Mouse (Mus musculus) right cerebral cortex, postnatal 25 days (tissue): Measurements from ENCODE around the gene Traf1.

Experiments
- DNase-seq: peaks from one replicate; pipeline ENCODE4 v3.0.0; 2022

The Traf1 gene

DNA sequence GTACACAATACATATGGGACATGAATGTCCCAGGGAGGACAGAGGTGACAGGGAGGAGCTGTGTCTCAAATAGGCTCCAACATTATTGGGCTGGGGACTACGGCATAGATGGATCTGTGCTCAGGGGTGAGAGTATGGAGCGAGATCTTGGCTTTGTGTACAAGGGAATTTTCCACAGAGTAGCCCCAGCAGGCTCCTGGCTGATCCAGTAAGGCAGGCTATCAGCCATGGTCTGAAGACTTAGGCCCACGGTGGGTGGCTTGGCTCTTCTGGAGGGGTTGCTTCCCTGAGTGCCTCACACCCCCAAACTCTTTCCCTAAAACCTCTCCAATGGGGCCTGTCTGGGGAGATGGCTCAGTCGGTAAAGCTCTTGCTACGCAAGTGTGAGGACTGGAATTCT is 21.3 kb downstream of the Traf1 start:
- DNase-seq: no peak

DNA sequence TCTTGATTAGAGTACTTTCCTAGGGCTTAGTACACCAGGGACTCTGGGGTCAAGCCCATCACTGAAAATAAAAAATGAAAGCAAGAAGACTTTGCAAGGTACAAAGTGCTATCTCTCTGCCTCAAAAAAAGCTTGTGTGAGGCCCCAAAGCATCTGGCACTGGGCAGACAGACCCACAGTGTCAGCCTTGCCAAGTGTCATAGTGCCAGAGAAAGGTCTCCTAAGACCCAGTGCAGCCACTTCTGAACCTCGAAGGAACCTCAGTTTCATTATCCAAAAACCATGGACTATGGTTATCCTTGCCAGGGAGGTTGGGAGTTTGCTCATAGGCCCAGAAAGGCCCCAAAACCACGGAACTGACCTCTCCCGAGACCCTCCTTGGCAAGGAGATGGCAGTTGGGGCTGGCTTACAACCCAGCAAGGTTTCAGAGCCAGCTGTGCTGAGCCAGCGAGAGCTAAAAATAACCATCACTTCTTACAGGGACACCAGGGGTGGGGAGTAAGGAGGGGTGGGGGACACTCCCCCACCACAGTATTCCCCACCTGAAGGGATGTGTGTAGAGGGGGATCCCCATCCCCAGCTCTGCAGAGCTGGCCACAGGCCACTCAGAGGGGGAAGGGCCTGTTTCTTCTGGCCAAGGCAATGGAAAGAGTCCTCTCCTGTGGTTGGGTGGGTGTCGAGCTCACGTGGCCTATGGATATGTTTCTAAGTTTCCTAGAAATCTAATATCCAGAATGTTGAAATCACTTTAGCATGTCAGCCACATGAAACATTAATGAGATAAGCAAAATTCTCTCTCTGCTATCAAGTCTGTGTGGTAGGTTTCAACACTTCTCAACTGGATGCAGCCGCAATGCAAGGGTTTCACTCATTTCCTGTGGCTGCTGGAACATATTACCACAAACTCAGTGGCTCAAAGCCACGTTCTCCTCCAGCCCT is 23.0 kb downstream of the Traf1 start:
- no peak for DNase-seq

DNA sequence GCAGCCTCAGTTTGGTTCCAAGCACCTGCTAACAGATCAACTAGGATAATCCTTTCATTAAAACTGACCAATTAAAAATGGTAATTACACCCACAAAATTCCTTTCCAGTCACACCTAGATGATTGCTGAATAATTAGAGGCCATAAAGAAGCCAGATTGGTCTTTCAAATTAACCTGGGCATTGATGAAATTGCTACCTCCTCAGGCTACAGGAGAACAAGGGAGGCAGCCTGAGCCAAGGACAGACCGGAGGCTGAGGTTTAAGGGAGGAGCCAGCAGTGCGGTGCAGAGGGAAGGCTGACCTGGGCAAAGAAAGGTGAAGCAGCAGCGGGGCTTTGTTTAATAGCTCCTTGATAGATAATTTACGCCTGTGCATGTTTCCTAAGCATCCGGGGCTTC is 24.1 kb downstream of the Traf1 start:
- DNase-seq: no peak

DNA sequence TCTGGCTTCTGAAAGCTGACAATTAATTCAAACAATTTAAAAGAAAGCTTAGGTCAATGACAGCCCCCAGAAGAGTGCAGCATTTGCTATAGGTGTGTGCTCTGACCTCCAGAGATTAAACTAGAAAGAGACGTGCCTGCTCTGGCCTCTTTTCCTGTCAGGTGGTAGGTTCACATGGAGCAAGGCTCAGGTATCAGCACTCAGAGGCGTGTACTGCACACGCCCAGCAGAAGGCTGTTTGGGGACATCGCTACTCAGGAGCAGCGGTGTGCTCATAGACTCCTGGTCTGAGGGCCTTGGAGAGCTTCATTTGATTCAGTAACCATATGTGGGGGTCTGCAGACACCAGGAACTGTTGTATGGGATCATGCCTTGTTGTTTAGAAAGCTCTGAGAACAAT is 34.3 kb downstream of the Traf1 start:
- DNase-seq: no peak

DNA sequence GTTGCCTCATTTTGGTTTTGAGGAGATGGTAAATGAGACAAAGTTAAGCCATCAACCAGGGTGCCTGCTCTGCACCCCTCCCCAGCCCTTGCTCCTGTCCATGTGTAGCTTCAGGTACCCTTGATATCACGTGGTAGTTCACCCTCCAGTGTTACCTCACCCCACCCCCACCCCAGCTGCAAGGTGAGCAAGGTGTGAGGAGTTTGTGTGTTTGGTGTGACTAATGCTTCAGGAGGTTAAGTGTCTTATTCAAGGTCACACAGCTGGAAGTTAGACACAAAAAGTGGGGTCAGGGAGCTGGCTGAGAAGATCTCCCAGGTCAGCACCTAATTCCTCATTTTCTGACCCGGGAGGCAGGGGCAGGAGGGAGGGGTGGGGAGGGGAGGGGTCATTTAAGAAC is 38.8 kb downstream of the Traf1 start:
- DNase-seq: no peak

DNA sequence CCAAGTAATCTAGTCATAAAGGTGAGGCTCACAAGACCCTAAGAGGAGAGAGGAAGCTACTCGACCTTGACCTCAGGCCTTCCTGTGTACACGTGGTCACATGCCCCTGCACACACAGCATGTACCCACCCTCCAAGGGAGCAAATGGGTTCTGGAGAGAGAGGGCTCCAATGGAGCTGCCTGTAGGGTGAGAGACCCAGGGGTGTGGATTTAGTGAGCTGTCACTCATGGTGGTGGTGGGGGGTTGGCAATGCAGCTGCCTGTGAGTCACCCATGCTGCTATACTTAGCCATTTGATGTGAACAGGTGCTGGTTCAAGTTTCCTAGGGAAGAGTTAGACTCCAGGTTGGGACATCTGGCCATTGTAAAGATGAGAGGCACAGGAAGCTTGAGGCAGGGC is 41.4 kb downstream of the Traf1 start:
- DNase-seq: no peak

DNA sequence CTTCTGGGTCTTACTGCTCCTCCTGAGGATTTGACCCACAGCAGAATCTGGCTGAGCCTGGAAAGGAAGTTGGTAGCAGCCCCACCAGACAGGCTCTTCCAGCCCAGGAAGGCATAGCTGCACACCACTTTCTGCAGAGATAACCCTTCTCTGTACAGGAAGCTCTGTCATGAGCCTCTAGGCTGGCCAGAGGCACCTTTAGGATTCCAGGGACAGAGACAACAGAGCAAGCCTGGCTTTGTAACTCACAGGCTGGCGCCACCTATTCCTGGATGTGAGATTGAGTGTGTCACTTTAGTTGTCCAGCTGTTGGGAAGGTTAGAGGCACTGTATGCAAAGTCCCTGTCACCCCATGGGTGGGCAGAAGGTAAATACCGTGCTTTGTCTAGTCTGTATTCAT is 46.5 kb downstream of the Traf1 start:
- DNase-seq: no peak

DNA sequence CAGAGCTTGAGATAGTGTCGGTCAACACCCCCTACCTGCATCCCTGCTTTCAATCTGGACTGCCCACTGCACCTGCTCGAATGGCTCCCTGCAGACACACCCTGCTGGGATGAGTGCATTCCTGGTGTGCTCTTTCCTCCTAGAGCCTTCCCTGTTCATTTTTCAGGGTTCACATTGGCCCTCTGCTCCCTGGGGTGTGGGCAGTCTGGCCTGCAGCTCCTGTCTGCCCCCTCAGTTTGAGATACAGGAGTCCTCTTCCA is 46.8 kb downstream of the Traf1 start:
- DNase-seq: no peak

DNA sequence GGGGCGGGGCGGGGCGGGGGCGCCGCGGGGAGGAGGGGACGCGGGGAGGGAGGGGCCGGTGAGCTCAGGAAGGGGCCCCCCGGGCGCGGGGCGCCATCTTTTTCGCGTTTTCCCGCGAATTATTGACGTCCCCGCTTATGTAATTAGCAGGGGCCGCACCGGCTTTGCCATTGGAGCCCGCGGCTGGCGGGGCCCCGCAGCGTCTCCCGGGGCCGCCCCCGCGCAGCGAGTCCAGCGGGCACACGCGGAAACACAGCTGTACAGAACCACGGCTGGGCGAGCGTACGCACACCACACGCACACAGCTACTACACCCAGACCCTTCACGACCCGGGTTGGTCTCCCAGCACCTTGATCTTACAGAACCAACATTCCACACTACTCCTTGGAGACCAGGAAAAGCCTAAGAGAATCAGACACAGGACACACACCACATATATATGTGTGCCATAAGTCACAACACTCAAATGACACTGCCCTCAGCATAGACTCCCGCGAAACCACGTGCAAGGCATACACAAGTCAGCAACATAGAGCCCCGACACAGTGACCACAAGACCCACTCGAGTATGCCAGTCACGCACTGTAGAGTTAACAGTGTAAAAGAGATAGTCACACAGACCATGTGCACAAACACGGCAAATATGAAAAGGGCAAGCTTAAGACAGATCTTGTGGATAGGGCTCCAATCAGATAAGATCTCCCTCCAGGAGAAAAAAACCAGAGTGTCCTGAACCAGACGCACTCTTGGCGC is 47.3 kb downstream of the Traf1 start:
- peak; percentile 34 for DNase-seq

DNA sequence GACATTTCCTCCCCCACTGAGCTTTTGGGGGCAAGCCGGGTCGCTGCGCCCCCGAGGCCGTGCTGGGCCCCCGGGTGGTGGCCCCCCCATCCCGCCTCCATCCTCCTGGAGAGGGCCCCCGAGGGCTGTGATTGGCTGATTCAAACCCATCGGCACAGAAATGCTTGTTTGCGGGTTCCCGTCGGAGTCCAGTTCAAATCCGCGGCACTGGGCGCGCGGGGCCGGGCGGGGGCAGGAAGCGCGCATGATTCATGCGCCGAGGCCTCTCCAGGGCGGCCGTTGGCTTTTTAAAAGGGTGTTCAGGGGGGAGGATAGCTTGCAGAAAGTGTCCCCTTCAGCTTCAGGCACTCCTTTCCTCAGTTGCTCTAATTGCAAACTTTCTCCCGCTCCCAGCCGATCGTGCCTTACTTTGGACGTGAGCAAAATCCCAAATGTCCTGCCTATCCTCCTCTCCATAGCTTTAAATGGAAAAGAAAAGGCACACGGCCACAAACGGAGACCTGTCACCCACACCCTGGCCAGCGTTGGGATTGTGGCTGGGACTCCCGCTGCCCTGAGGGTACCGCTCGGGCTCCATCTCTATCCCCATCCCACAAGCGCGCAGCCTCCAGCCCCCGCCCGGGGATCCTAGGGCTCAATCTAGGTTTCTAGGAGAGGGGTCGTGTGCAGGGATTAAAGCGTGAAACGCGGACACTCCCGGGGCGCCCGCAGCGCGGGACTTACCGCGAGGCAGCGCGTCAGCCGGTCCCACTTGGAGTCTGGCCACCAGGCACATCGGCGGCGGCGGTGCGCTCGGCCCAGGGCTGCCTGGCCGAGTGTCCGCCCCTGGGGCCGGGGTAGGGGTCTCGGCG is 48.1 kb downstream of the Traf1 start, which contains the start of gene Phf19:
TSS of gene Phf19 (minus strand) at position 809 of the 851 bp plus-strand sequence.
- DNase-seq: no peak

DNA sequence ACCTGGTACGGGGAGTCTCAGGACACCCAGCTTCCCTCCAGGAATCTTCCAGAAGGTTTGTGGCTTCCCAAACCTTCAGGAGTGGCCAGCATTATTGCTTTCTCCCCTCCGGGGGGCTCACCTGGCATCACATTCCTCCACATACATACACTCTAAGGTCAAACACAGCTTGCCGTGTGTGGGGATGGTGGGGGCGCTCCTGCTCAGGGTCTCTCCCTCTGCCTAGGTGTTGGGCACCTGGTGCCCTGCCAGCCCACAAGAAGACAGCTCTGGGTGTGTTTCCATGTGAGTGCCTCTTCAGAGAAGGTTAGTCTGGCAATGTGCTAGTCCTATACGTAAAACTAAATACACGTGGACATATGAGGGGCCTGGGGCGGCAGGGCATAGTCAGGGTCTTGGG is 49.0 kb downstream of the Traf1 start:
- DNase-seq: no peak

DNA sequence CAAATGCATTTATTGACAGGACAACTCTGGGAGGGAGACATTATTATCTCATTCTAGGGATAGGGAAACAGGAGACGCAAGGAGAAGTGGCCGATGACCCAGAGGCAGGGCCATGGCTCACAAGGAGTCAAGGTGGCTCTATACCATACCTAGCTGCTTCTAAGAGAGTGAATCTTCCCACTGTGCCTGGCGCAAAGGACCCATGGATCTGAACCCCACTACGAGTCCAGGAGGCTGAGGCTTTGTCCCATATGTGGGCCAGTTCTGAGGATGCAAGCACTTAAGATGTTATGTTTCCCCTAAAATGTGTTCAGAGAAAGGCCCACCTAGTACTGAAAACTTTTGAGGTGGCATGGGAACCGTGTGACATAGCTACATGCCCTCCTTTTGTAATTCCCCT is 49.7 kb downstream of the Traf1 start:
- DNase-seq: no peak

DNA sequence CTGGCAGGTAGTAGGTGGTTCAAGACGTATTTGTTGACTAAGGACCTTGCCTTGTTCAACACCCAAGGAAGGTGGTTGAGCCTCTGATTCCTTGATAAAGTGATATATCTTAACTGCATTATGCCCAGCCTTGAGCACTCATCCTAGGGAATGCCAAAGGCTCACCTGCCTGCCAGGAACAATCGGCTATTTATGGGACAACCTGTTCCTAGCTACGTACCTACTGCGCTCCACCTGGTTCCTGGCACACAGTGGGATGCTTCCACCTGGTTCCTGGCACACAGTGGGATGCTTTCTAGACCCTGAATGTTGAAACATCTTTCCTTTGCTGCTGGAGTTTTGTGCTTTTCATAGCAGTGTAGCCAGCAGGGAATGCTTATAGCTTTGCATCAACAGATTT is 51.9 kb downstream of the Traf1 start:
- no peak for DNase-seq

DNA sequence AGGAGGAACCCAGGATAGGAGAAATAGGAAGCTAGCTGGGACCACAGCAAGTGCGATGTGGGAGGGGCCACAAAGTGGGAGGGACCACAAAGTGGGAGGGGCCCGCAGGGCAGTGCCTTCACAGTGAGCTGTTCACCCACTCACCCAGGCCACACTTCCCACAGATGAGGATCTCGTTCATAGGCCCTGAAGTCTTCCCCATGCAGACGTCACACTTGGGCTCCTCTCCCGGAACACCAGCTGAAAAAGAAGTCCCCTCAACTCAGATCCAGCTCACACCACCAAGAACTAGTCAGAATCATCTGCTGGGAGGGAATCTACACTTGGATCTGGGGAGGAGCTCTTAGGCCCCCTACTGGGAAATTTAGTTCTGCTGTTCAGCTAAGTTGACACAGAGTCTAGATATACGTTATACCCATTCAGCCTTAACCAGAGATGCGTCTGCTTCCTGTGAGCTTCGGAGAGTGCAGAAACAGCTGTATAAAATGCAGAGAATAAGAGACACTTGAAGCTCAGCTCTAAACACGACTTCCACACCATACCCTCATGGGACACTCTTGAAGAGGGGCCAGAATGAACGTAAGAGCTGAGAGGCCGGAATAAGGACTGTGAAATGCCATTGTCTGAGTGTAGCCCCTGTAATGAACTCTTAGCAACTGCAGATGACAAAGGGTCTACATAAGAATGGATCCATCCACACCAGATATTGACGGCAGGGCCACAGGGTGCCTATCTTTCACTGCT is 54.5 kb downstream of the Traf1 start:
- DNase-seq: peak; percentile 25

DNA sequence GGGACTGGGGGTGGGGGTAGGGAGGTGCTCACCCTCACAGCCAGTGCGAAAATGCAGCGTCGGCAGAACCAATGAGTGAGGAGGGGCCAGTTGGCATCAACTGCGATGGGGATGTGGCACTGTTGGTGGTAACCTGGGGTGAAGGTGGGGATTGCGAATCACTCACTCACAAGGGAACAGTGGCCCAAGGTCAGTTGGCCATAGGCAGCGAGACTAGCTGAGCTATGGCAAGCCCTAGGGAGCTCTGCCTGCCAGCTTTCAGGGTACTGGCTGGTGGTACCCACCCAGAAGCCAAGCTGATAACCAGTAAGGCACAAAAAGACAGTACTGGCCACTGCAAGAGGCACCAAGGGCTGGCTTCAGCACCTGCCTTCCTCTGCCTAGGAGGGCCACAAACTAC is 55.1 kb downstream of the Traf1 start:
- DNase-seq: no peak

DNA sequence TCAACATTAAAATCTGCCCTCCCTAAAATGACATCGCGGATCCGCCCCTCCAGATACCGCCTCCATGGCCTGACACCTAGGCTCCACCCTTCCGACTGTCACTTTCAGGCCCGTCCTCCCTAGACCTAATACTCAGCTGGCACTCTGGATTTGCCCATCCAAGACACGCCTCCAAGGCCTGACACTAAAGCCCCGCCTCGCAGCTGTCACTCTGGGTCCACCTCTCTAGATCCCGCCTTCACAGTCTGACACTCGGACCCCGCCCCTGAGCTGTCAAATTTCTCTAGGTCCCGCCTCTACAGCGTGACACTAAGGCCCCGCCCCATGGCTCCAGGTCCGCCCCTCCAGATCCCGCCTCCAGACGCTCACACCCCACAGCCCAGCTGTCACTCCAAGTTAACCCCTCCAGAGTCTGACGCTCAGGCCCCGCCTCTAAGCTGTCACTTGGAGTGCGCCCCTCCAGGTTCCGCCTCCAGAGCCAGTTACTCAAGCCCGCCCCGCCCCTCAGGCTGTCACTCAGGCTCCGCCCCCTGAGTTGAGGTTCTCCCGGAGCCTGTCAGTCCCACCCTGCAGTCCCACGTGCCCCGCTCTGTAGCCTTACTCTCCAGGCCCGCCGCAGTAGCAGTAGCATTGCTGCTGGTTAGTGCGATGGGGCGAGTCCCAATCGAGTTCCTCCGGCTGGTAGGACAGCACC is 56.6 kb downstream of the Traf1 start:
- peak; percentile 96 for DNase-seq

DNA sequence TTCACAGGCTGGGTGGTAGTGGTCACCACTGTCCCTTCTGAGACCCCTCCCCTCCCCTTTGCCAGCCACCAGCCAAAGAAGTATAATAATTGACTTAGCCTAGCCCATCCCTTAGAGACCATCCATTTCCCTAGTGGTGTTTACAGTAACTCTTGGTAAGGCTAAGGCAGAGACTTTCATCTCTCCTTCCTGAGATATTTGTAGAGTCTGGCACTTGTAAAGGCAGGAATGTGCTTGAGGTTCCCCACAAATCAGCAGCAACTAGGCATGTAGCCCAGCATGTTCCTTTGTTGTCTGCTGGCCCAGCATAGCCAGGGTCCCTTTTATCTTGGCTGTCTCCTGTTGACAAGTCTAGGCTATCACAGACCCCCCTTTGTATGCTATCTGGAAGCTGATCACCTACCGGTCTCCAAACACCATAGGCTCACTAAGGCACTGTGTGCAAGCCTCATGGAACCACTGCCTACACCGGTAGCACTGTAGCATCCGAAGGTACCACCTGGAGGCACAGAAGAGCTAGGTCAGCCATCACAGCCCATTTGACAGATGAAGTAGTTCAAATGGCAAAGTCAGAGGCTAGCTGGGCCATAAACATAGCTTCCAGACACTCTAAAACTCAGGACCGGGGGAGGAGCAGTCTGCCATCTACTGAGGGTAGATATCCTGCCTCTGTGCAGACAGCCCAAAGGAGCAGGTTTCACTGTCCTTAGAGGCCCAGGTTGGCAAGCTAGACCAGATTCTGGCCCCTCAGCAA is 57.7 kb downstream of the Traf1 start:
- no peak for DNase-seq

DNA sequence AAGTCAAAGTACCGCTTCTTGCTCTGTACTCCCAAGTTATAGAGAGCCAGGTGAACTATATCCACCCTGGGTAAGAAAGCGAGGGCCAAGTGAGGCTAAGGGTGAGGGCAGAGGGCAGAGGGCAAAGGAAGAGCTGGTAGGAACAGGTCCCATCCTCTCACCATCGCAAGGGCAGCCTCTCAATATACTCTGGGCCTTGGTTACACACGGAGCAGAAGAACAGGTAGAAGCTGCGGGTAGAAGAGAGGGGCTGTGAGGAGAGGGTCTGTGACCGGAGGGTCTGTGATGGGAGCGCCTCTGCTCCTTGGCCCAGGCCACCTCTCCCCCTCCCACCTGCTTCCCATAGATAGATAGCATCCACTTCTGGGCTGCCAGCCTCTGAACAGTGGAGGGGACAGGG is 58.4 kb downstream of the Traf1 start:
- no peak for DNase-seq

DNA sequence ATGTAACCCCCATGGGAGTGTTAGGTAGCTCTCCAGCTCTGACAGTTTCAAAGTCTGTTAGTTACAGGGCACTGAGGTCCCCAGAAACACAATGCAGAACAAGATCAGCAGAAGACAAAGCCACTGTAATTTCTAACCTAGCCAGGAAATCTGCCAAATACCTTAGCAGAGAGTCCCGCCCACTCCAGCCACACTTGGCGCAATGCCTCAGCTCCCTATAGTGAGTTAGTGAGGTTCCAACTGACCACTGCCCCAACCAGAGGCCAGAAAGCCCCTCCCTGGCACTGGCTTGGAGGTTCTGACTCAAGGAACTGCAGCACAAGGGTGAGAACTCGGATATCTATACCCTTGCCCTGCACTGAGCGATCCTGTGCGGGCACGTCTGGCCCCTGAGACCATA is 58.8 kb downstream of the Traf1 start:
- no peak for DNase-seq

DNA sequence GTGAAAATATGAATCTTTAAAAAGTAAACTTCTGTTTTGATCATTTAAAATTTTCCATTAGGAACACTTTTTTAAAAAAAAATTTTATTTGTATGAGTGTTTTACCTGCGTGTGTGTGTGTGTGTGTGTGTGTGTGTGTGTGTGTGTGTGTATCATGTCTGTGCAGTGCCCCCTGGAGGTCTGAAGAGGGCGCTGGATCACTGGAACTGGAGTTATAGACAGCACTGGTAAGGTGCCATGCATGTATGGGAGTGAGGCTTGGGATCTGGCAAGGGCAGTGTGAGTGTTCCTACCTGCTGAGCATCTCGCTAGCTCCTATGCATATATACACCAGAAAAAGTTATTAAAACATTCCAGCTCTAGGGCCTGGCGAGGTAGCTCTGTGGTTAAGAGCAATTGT is 59.8 kb downstream of the Traf1 start:
- no peak for DNase-seq

DNA sequence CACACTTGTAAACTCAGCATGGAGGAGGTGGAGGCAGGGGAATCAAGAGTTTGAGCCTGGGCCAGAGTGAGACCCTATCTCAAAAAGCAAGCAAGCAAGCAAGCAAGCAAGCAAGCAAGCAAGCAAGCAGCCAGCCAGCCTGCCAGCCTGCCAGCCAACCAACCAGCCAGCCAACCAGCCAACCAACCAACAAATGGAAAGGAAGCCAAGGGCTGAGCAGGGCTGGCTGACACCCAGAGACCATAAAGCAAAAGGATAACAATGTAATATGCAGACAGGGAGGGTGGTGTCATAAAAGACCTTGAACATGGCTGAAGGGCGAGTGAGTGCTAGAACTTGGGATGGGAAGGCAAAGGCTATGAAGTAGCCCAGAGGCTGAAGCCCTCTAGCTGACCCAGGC is 61.2 kb downstream of the Traf1 start:
- DNase-seq: no peak
